Mouse (Mus musculus): ENCODE data around the gene Ddn.

The Ddn gene

DNA sequence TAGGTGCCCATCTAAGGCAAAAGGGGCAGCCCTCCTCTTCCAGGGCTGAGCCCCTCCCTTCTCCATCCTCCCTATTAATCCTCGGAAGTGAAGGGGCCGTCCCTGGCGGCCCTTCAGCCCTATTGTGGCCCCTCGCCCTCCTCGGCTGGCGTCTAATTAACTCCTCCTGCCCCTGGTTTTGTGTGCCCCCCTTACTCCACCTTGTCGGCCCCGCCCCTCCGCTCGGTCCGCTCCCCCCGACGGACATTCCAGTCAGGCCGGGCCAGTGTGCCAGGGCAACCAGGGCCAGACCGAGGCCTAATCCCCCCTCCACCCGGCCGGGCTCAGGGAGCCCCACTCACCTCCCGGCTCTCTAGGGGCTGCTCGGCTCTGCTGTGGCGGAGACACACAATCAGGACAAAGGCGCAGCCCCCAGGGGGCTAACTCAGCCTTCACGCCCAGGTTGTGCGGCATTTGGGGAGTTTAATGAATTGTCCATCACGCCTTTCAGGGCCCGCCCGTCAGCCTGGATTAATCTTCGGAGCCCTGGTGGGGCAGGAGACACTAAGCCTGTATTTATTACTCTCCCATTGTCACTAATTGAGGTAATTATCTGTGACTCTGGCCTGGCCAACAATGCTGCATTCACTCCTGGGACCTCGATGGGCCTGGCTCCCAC is 11.3 kb downstream of the Ddn start:
- DNase-seq (ENCODE audit: low spot score), result peak; percentile 49

DNA sequence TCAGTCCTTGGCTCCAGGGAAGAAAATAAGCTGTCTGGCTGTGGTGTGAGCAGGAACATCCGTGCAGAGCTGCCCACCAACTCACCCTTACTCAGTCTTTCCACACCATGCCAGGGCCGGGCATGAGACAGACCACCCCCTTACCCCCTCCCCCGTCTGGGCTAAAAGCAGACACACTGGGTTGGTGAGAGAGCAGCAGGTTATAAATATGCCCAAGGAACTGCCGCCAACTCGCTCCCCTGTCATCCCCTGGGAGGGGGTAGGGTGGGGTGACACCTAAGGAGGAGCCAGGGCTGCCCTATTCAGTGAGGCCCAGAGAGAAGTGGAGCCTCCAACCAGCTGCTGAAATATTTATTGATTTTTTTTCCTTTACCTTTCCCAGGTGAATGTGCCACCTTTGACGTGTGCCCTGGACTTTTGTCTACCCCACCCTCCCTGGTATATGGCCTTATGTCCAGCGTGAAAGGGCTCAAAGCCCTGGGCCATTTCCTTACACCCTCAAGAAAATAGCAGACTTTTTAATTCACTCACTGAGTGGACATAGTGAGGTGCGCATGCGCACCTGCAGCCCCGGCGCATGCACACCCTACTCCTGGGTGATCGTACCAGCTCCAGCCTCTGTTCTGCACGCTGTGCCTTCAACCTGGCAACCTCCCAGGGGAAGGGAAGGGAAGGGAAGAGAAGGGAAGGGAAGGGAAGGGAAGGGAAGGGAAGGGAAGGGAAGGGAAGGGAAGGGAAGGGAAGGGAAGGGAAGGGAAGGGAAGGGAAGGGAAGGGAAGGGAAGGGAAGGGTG is 12.3 kb downstream of the Ddn start:
- DNase-seq (ENCODE audit: low spot score), result peak; percentile 64

DNA sequence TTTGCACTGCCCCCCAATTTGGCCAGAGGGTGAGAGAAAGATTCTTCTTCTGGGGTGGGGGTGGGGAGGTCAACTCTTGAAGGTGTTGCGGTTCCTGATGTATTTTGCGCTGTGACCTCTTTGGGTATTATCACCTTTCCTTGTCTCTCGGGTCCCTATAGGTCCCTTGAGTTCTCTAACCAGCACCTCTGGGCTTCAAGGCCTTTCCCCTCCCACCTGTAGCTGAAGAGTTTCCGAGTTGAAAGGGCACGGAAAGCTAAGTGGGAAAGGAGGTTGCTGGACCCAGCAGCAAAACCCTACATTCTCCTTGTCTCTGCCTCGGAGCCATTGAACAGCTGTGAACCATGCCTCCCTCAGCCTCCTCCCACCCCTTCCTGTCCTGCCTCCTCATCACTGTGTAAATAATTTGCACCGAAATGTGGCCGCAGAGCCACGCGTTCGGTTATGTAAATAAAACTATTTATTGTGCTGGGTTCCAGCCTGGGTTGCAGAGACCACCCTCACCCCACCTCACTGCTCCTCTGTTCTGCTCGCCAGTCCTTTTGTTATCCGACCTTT is 16.1 kb downstream of the Ddn start:
- no peak for DNase-seq (ENCODE audit: low spot score)

DNA sequence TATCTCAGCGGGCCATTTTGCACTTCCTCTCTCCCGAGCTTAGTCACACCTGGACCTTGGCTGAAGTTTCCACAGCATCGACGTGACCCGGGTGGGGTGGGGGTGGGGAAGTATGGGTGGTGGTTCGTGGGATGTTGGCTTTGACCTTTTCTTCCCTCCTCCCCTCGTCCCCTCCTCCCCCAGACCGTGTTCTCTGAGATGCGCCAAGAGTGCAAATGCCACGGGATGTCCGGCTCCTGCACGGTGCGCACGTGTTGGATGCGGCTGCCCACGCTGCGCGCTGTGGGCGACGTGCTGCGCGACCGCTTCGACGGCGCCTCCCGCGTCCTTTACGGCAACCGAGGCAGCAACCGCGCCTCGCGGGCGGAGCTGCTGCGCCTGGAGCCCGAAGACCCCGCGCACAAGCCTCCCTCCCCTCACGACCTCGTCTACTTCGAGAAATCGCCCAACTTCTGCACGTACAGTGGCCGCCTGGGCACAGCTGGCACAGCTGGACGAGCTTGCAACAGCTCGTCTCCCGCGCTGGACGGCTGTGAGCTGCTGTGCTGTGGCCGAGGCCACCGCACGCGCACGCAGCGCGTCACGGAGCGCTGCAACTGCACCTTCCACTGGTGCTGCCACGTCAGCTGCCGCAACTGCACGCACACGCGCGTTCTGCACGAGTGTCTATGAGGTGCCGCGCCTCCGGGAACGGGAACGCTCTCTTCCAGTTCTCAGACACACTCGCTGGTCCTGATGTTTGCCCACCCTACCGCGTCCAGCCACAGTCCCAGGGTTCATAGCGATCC is 16.9 kb downstream of the Ddn start:
- DNase-seq (ENCODE audit: low spot score), result no peak

DNA sequence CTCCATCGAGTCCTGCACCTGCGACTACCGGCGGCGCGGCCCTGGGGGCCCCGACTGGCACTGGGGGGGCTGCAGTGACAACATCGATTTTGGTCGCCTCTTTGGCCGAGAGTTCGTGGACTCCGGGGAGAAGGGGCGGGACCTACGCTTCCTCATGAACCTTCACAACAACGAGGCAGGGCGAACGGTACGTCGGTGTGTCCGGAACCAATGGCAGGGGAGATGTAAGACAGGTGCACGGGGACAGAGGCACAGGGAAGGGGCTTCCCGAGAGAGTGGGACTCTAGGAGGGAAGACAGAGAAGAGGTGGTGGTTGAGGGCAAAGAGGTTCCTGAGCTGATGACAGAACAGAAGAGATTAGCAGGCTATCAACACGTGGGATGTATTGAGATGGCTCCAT is 17.5 kb downstream of the Ddn start:
- DNase-seq (ENCODE audit: low spot score), result no peak

DNA sequence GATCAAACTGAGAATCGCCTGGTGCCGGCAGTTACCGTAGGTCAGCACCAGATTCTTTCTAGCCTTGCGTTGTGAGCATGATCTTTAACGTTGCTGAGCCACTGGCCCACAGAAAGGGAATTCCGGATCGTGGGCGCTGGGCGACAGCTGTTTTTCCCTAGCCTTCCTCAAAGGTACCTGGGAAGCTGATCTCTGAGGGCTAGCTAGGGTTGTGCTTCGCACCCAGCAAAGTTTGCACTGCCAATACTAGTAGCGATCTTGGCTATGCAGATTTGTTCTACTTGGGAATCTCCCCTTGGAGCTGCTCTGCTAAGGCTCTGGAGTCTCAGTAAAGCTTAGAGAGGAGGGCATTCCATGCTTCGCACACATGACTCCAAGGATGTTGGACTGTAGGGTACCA is 18.1 kb downstream of the Ddn start:
- no peak for DNase-seq (ENCODE audit: low spot score)

DNA sequence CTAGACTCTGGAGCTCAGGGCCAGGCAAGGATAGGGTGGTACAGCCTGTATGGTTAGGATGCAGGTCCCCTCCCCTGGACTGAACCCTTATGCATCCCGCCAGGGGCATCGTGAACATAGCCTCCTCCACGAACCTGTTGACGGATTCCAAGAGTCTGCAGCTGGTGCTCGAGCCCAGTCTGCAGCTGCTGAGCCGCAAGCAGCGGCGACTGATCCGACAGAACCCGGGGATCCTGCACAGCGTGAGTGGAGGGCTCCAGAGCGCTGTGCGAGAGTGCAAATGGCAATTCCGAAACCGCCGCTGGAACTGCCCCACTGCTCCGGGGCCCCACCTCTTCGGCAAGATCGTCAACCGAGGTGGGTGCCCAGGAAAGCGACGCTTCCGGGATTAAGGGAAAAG is 18.5 kb downstream of the Ddn start:
- DNase-seq (ENCODE audit: low spot score), result no peak

DNA sequence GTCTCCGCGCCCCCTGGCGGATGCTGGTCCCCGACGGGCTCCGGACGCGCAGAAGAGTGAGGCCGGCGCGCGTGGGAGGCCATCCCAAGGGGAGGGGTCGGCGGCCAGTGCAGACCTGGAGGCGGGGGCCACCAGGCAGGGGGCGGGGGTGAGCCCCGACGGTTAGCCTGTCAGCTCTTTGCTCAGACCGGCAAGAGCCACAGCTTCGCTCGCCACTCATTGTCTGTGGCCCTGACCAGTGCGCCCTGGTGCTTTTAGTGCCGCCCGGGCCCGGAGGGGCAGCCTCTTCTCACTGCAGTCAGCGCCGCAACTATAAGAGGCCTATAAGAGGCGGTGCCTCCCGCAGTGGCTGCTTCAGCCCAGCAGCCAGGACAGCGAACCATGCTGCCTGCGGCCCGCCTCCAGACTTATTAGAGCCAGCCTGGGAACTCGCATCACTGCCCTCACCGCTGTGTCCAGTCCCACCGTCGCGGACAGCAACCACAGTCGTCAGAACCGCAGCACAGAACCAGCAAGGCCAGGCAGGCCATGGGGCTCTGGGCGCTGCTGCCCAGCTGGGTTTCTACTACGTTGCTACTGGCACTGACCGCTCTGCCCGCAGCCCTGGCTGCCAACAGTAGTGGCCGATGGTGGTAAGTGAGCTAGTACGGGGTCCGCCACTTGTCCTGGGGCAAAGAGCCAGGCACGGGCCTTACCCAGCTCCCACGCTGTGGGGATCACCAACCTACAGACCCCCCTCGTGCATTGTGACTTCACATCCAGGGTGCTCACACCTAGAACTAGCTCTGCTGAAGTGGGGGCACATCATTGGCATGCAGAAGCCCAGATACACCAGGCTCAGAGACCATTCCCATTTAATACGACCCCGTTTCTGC is 19.4 kb downstream of the Ddn start, which contains the start of gene Wnt1:
Gene Wnt1, plus strand, starts transcription at position 197 of the 875 bp plus-strand sequence.
- DNase-seq (ENCODE audit: low spot score), result peak; percentile 86

DNA sequence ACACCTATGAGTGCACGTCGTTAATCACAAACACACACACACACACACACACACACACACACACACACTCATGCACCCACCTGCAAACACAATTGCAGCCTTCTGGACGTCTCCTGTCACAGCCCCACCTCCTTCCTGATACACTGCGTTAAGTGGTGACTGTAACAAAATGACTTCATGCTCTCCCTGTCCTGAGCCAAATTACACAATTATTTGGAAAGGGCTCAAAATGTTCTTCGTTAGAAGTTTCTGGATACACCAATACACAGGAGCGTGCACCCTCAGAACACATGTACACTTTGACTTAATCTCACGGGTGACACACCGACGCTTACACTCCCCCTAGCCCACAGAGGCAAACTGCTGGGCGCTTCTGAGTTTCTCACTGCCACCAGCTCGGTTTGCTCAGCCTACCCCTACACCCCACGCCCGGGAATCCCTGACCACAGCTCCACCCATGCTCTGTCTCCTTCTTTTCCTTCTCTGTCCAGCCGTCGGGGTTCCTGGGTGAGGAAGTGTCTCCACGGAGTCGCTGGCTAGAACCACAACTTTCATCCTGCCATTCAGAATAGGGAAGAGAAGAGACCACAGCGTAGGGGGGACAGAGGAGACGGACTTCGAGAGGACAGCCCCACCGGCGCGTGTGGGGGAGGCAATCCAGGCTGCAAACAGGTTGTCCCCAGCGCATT is 20.2 kb downstream of the Ddn start:
- no peak for DNase-seq (ENCODE audit: low spot score)

DNA sequence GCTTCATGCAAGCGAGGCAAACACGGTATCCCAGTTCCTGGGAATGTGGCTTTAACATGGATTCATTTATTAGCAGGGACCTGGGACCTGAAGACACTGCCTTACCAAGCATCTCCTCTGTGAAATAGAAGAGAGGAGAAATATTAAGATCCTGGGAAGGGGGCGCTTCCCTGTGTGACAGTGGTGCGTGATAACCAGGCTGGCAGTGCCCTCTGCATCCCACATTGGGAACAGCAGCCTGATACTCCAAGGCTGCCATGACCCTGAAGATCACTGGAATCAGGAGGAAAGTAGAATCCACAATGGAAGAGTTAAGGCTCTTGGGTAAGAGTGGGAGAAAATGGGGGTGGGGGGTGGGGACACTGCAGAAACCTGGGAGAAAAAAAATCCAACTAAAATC is 21.4 kb downstream of the Ddn start:
- DNase-seq (ENCODE audit: low spot score), result peak; percentile 76

DNA sequence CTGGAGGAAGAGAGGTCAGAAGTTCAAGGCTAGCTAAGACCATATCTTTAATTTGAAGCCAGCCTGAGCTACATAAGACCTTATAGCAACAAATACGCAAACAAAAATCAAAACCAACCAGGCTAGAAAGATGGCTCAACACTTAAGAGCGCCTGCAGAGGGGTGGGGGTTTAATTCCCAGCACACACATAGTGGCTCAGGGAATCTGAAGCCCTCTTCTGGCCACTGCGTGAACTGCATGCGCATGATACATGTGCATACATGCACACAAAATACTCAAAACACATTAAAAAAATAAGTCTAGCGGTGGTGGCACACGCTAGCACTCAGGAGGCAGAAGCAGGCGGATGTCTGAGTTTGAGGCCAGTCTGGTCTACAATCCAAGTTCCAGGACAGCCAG is 23.5 kb downstream of the Ddn start:
- no peak for DNase-seq (ENCODE audit: low spot score)

DNA sequence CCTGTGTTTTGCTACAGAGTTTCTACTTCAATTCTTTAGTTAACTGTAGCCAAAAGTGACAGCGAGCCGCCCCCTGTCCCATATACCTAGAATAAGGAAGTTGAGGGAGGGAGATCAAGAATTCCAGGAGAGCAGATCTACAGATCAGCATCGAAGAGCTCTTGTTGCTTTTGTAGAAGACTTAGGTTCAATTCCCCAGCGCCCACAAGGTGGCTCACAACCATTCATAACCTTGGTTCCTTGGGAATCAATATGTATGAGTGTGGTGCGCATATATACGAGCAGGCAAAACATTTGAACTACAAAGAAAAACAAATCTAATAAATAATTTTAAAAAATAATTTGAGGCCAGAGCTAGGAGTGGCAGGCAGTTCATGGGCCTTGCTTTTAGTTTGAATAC is 28.1 kb downstream of the Ddn start:
- peak; percentile 57 for DNase-seq (ENCODE audit: low spot score)

DNA sequence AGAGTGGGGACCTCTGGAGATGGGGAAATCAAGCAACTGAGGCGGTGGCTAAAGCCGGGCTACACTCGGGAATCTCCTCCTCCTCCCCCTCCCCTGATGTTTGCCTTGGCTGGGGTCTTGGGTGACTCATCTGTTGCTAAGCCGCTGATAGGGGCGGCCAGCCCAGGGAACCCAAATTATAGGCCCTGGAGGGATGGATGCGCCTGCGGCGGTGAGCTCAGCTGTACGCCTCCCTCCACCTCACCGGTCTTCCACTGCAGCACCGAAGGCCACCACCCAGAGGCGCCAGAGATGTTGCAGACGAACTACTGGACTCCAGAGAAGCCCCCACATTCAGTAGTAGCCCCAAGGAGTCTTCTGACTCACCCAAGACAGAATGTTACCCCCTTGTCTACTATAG is 28.7 kb downstream of the Ddn start:
- peak; percentile 82 for DNase-seq (ENCODE audit: low spot score)

DNA sequence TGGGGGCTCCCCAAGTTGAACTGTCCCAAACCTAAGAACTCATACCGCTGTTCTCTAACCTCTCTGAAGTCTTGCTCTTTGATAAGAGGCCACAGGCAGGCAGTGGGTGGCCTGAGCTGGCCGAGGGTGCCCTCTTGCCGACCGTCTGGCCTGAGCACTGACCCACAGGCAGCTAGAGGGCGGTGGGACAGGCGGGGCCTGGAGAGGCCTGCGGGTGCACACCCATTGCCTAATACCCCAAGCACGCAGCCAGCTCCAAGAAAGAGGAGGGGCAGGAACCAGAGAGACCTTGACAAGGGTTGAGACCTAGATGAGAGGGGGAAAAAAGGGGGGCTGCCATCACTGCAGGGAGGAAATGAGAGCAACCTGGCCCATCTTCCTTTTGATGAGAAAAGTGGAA is 29.2 kb downstream of the Ddn start:
- peak; percentile 71 for DNase-seq (ENCODE audit: low spot score)

DNA sequence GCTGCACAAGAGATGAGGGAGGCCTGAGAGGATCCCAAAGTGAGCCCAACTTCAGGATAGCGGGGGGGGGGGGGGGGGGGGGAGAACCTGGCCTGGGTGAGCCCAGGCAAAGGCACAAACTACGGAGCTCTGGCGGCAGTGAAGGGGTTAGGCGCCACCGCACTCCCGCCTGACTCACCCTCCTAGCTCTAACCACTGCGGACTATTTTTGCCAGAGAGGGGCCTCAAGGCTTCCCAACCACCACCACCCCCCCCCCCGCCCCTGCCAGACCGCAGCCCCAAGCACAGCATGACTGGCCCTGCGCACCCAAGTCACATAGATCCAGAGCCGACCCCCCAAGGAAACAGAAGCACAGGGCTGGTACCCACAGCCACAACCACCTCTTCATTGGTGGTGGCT is 30.5 kb downstream of the Ddn start:
- no peak for DNase-seq (ENCODE audit: low spot score)

DNA sequence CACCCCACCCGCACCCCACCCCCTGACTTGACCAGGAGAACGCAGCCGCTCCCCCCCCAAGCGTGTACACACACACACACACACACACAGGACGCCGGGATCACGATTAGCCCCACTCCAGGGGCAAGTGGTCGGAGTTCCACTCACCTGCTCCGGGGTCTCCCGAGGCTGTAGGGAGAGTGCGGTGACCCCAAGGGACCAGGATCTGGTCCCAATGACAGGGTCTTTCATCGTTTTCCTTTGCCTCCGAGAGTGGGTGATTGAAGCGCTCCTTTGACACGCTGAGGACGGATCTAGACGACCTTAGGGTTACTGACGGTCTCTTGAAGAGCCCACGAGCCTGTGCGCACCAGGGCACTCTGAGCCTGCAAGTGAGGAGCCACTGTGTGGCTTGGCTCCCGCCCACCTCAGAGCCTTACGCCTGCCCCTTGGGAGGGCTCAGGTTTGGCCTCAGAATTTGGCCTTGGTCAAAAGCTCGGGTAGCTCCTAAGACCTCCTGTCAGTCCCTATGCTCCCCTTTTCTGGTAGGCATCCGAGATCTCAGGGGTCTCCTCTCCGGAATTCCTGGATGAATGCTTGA is 31.0 kb downstream of the Ddn start:
- DNase-seq (ENCODE audit: low spot score), result peak; percentile 23

DNA sequence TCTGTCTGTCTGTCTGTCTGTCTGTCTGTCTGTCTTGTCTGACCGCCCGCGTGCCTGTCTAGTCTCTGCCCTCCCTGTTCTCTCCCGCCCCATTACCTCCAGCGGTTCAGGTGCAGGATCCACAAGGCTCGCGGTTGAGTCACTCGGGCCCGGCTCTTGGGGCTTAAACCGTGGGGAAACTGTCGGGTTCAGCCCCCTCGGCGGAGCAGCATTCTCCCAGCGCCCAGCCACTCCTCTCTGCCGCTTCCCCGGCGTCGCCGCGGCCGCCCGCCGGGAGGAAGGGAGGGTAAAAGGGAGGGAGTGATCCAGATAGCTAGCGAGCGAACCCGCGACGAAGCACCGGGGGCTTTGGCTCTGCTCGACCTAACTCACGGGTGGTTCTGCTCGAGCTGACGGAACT is 31.5 kb downstream of the Ddn start, which contains the start of gene Wnt10b:
Gene Wnt10b, minus strand, starts transcription at position 389 of the 400 bp plus-strand sequence.
- peak; percentile 39 for DNase-seq (ENCODE audit: low spot score)

DNA sequence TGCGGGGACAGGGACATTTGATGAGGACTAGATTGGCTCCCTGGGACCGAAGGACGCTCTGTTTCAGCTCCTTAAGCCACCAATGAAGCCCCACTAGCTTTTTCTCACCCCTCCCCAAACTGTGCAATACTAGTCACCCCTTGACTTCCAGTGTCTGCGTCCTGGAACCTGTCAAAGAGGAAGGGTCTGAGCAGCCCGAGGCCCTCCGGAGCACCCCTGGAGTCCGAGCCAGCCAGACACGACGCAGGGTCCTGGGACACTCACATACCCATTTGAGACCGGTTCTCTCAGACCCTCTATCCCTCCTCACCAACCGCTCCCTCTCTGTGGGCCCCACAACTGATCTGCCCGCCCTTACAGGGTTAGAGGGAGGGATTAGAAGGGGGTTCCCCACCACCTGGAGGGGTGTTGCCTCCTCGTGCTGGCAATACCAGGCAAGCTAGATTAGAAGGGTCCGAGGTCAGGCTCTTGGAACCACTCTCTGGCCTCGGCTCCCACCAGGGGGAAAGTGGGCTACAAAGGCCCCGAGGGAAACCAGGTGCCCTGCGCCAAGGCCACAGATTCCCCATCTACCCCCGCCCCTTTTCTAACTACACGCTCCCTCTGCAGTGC is 32.2 kb downstream of the Ddn start:
- DNase-seq (ENCODE audit: low spot score), result peak; percentile 36

DNA sequence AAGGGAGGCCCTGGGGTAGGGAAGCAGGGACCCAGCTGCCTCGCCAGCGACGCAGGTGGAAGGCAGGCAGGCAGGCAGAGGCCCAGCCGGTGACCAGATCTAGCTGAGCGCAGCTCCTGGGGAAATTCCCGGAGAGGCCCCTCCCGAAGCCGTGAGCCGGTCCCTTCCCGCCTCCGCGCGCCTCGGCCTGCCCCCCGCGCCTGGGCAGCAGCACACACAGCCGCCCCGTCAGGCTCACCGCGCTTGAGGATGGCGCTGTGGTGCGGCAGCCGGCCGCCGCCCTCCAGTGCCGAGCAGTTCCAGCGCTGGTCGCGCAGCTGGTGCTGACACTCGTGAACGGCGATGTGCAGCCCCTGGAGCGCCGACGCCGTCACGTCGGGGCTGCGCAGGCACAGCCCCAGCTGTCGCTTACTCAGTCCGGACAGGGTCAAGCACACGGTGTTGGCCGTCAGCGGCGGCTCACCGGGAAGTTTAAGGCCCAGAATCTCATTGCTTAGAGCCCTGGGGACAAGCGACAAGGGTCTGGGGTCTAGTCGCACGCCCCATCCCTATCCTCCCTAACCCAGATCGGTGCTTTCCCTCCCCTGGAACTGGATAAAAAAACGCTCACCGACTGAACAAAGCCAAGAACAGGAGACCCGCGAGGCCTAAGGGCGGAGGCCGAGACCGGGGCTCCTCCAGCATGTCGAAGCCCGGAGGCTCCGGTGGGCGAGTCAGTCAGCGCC is 32.8 kb downstream of the Ddn start:
- peak; percentile 87 for DNase-seq (ENCODE audit: low spot score)

Data from MN1 (cell line).